Mouse (Mus musculus): ENCODE results near the gene Trip10. TPM values are rescaled to one million over a fixed set of nuclear protein-coding genes. Genes with fewer than 3 reads are reported as not detected.

Trip10 gene
- polyA plus RNA-seq, 1 experiment, result not detected

- H3K4me1 ChIP-seq (ENCODE audit: control insufficient read depth, insufficient read depth, low read length), result no peaks in the 10 kb centered on the region
- TF ChIP-seq CTCF (IDR thresholded peaks at IDR 0.05; ENCODE audit: insufficient read depth, low read depth, low read length) (no peak), POLR2A (IDR thresholded peaks at IDR 0.05; ENCODE audit: insufficient read depth, low read depth, low read length) (no peak)
- no peak overlapping the region for H3K4me3 ChIP-seq (ENCODE audit: insufficient read depth, low read depth, low read length)
- no peak overlapping the region for H3K27ac ChIP-seq (ENCODE audit: insufficient read depth, low read depth, low read length)
- WGBS, result 94% methylated on average over 3 of the region's 3 CpGs
These were observed 8.9 kb downstream of the Trip10 start for GRCm38 (mm10) chr17:57258191-57258590.

DNA sequence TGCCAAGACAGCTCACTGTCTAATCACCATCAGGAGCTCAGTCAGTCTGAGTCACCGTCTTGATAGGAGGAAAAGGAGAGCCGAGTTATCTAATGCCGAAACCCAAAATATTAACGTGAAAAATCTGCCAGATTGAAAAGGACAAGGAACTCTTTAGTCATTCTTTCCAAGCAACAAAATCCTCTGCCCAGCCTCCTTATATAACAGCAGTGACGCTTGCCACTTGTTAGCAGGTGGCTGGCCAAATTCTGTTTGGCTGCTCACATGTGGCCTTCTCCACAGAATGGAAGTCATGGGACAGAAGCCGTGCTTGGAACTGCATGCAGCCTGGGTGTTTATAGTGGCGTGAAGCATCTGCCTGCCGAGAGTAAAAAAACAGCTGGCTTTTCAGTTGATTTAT, 10.5 kb downstream of the Trip10 start:
- TF ChIP-seq POLR2A (IDR thresholded peaks at IDR 0.05; ENCODE audit: insufficient read depth, low read depth, low read length), result no peak
- TF ChIP-seq CTCF (IDR thresholded peaks at IDR 0.05; ENCODE audit: insufficient read depth, low read depth, low read length), result no peak
- 82% methylated on average over 8 of the region's 8 CpGs for WGBS
- Histone ChIP-seq H3K4me3 (ENCODE audit: insufficient read depth, low read depth, low read length) (no peak overlapping the region), H3K27ac (ENCODE audit: insufficient read depth, low read depth, low read length) (no peak overlapping the region), H3K4me1 (ENCODE audit: control insufficient read depth, insufficient read depth, low read length) (no peaks in the 10 kb centered on the region)

- H3K4me3 ChIP-seq (ENCODE audit: insufficient read depth, low read depth, low read length), result no peak overlapping the region
- H3K27ac ChIP-seq (ENCODE audit: insufficient read depth, low read depth, low read length), result no peak overlapping the region
- H3K4me1 ChIP-seq (ENCODE audit: control insufficient read depth, insufficient read depth, low read length), result no peaks in the 10 kb centered on the region
- TF ChIP-seq CTCF (IDR thresholded peaks at IDR 0.05; ENCODE audit: insufficient read depth, low read depth, low read length), result no peak
- no peak for TF ChIP-seq POLR2A (IDR thresholded peaks at IDR 0.05; ENCODE audit: insufficient read depth, low read depth, low read length)
- 96% methylated on average over 9 of the region's 9 CpGs for WGBS
These were observed 11.1 kb downstream of the Trip10 start for GRCm38 (mm10) chr17:57260351-57260750.

DNA sequence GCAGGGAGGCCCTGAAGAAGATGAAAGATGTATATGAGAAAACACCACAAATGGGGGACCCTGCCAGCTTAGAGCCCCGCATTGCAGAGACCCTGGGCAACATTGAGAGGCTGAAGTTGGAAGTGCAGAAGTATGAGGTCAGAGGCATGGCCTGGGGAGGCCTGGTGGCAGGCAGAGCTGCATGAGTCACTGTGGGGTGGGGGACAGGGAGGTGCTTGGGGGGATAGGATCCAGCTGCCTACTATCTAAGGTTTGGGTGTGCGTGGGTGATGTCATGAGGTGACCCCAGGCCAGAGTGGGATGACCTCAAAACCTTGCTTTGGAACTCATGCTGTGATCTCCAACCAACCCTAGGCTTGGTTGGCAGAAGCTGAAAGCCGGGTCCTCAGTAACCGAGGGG, 12.0 kb downstream of the Trip10 start:
- no peak for TF ChIP-seq POLR2A (IDR thresholded peaks at IDR 0.05; ENCODE audit: insufficient read depth, low read depth, low read length)
- TF ChIP-seq CTCF (IDR thresholded peaks at IDR 0.05; ENCODE audit: insufficient read depth, low read depth, low read length), result no peak
- WGBS, result 96% methylated on average over 4 of the region's 4 CpGs
- 0 out of 2 replicates have a peak, but pooled peaks cover 2% of the 10 kb centered on the region for H3K4me1 ChIP-seq (ENCODE audit: control insufficient read depth, insufficient read depth, low read length)

GRCm38 (mm10) chr17:57261796-57262195, 12.5 kb downstream of the Trip10 start:
- TF ChIP-seq POLR2A (IDR thresholded peaks at IDR 0.05; ENCODE audit: insufficient read depth, low read depth, low read length), result no peak
- no peak for TF ChIP-seq CTCF (IDR thresholded peaks at IDR 0.05; ENCODE audit: insufficient read depth, low read depth, low read length)
- 0 out of 2 replicates have a peak, but pooled peaks cover 2% of the 10 kb centered on the region for H3K4me1 ChIP-seq (ENCODE audit: control insufficient read depth, insufficient read depth, low read length)
- 48% methylated on average over 1 of the region's 1 CpGs for WGBS
- no peak overlapping the region for H3K4me3 ChIP-seq (ENCODE audit: insufficient read depth, low read depth, low read length)
- no peak overlapping the region for H3K27ac ChIP-seq (ENCODE audit: insufficient read depth, low read depth, low read length)

More for the DNA sequence above, 12.0 kb downstream of the Trip10 start:
- Histone ChIP-seq H3K4me3 (ENCODE audit: insufficient read depth, low read depth, low read length) (no peak overlapping the region), H3K27ac (ENCODE audit: insufficient read depth, low read depth, low read length) (no peak overlapping the region)

DNA sequence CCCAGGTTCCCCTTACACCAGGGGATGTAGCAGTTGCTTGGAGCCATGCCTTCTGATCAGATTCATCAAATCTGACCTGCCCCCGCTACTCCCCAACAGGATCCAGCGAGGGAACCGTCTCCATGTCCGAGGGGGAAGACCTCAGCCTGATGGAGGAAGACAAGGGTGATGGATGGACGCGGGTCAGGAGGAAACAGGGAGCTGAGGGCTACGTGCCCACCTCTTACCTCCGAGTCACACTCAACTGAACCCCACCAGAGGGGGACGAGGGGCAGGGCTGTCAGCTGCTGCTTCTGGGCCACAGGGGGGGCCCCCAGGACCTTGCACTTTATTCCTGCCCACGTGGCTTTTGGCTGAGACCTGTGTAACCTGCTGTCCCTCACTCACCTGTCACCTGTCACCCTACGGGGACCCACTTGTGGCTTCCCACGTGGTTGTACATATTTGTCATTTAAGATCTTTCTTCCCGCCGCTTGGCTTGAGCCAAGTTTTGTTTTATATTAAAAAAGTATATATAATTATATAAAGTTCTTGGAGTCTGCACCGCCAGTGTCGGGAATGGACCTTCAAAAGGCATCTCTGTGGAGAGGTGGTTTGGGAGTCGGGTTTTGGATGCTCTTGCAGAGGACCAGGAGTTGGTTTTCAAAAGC, 13.8 kb downstream of the Trip10 start:
- H3K4me3 ChIP-seq (ENCODE audit: insufficient read depth, low read depth, low read length), result no peak overlapping the region
- H3K27ac ChIP-seq (ENCODE audit: insufficient read depth, low read depth, low read length), result no peak overlapping the region
- H3K4me1 ChIP-seq (ENCODE audit: control insufficient read depth, insufficient read depth, low read length), result 0 out of 2 replicates have a peak, but pooled peaks cover 2% of the 10 kb centered on the region
- no peak for TF ChIP-seq CTCF (IDR thresholded peaks at IDR 0.05; ENCODE audit: insufficient read depth, low read depth, low read length)
- TF ChIP-seq POLR2A (IDR thresholded peaks at IDR 0.05; ENCODE audit: insufficient read depth, low read depth, low read length), result no peak
- WGBS, result 94% methylated on average over 17 of the region's 17 CpGs

DNA sequence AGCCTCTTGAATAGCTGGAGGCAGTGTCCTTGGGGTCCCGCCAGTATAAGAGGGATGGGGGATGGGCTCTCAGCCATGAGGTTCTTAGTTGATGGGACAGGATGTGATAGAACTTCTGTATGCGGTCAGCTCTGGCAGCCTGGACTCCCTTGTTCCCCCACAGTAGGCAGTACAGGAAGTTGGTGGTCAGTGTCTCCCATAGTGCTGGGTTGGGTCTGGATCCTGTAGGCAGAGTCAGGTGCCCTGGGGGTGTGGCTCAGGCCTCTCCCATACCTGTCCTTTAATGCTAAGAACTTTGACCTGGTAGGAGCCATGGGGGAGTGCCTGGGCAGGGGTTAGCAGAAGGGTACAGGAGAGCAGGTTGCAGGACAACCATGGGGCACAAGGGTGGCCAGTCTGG, 14.9 kb downstream of the Trip10 start:
- H3K4me3 ChIP-seq (ENCODE audit: insufficient read depth, low read depth, low read length), result no peak overlapping the region
- TF ChIP-seq CTCF (IDR thresholded peaks at IDR 0.05; ENCODE audit: insufficient read depth, low read depth, low read length), result no peak
- no peak overlapping the region for H3K27ac ChIP-seq (ENCODE audit: insufficient read depth, low read depth, low read length)
- 0 out of 2 replicates have a peak, but pooled peaks cover 2% of the 10 kb centered on the region for H3K4me1 ChIP-seq (ENCODE audit: control insufficient read depth, insufficient read depth, low read length)
- WGBS, result 70% methylated on average over 2 of the region's 2 CpGs

- Histone ChIP-seq H3K4me1 (ENCODE audit: control insufficient read depth, insufficient read depth, low read length) (0 out of 2 replicates have a peak, but pooled peaks cover 2% of the 10 kb centered on the region), H3K4me3 (ENCODE audit: insufficient read depth, low read depth, low read length) (no peak overlapping the region), H3K27ac (ENCODE audit: insufficient read depth, low read depth, low read length) (no peak overlapping the region)
- TF ChIP-seq CTCF (IDR thresholded peaks at IDR 0.05; ENCODE audit: insufficient read depth, low read depth, low read length) (no peak), POLR2A (IDR thresholded peaks at IDR 0.05; ENCODE audit: insufficient read depth, low read depth, low read length) (no peak)
- WGBS, result 43% methylated on average over 21 of the region's 22 CpGs
These were observed 16.0 kb downstream of the Trip10 start for GRCm38 (mm10) chr17:57264972-57265945.
